Mouse (Mus musculus): ENCODE measurements around the gene Slc9a9. TPM values are rescaled to one million over a fixed set of nuclear protein-coding genes. Genes with fewer than 3 reads are reported as not detected.

The Slc9a9 gene
- polyA plus RNA-seq, 1 experiment from 2014 or later, result 4.4 TPM

- no peaks in the 10 kb centered on the region for H3K9me3 ChIP-seq (ENCODE audit: control insufficient read depth, low read length)
- ATAC-seq (ENCODE audit: low read depth), result peak; percentile 43; the same call in 1 of the 2 replicates
- H3K27ac ChIP-seq (ENCODE audit: low read length), result no peak overlapping the region
These were observed 479.6 kb downstream of the Slc9a9 start for GRCm38 (mm10) chr9:95149206-95149729.

DNA sequence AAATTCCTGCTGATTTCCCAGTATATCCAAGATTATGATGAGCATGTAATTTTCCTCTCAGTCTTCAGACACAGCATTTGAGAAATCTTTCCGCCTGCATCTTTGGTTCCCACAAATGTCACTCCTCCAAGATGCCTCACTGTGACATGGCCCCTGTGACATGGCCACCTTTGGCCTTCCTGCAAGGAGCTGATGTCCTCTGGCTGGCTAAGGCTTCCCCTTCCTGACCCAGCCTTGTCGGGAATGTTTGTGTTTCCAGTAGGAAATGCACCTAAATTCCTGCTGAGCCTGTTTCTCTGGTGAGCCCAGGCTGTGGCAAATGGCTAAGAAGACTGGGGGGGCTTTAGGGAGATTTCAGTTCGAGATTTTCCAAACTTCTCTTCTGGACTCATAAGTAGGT lies 480.4 kb downstream of the Slc9a9 start:
- Histone ChIP-seq H3K4me2 (ENCODE audit: low read depth, low read length) (no peak overlapping the region), H3K9me3 (ENCODE audit: control insufficient read depth, low read length) (no peaks in the 10 kb centered on the region), H3K36me3 (ENCODE audit: control insufficient read depth, insufficient read depth, low read length) (no peaks in the 10 kb centered on the region), H3K4me1 (replicated peaks; ENCODE audit: control insufficient read depth, insufficient read depth, low read length) (0 out of 2 replicates have a peak, but pooled peaks cover 3% of the 10 kb centered on the region), H3K27ac (ENCODE audit: low read length) (no peak overlapping the region), H3K9ac (ENCODE audit: low read length) (no peak overlapping the region), H3K4me3 (ENCODE audit: low read length) (no peak overlapping the region), H3K27me3 (ENCODE audit: control insufficient read depth, insufficient read depth, low read depth, low read length) (no peaks in the 10 kb centered on the region)
- no peak for ATAC-seq (ENCODE audit: low read depth)
- WGBS, result 31% methylated on average over 3 of the region's 3 CpGs

More at GRCm38 (mm10) chr9:95149206-95149729, 479.6 kb downstream of the Slc9a9 start:
- H3K9ac ChIP-seq (ENCODE audit: low read length), result no peak overlapping the region
- 76% methylated on average over 10 of the region's 10 CpGs for WGBS
- no peak overlapping the region for H3K4me3 ChIP-seq (ENCODE audit: low read length)
- 0 out of 2 replicates have a peak, but pooled peaks cover 3% of the 10 kb centered on the region for H3K4me1 ChIP-seq (replicated peaks; ENCODE audit: control insufficient read depth, insufficient read depth, low read length)
- H3K36me3 ChIP-seq (ENCODE audit: control insufficient read depth, insufficient read depth, low read length), result no peaks in the 10 kb centered on the region
- H3K27me3 ChIP-seq (ENCODE audit: control insufficient read depth, insufficient read depth, low read depth, low read length), result no peaks in the 10 kb centered on the region
- H3K4me2 ChIP-seq (ENCODE audit: low read depth, low read length), result no peak overlapping the region

GRCm38 (mm10) chr9:95150597-95150996 lies 480.9 kb downstream of the Slc9a9 start:
- H3K27ac ChIP-seq (ENCODE audit: low read length), result no peak overlapping the region
- 51% methylated on average over 3 of the region's 3 CpGs for WGBS
- H3K9ac ChIP-seq (ENCODE audit: low read length), result no peak overlapping the region
- no peak for ATAC-seq (ENCODE audit: low read depth)
- H3K4me2 ChIP-seq (ENCODE audit: low read depth, low read length), result no peak overlapping the region
- no peaks in the 10 kb centered on the region for H3K27me3 ChIP-seq (ENCODE audit: control insufficient read depth, insufficient read depth, low read depth, low read length)
- H3K9me3 ChIP-seq (ENCODE audit: control insufficient read depth, low read length), result no peaks in the 10 kb centered on the region
- no peaks in the 10 kb centered on the region for H3K36me3 ChIP-seq (ENCODE audit: control insufficient read depth, insufficient read depth, low read length)
- H3K4me3 ChIP-seq (ENCODE audit: low read length), result no peak overlapping the region
- 0 out of 2 replicates have a peak, but pooled peaks cover 3% of the 10 kb centered on the region for H3K4me1 ChIP-seq (replicated peaks; ENCODE audit: control insufficient read depth, insufficient read depth, low read length)

GRCm38 (mm10) chr9:95150998-95151397 lies 481.3 kb downstream of the Slc9a9 start:
- no peak overlapping the region for H3K4me2 ChIP-seq (ENCODE audit: low read depth, low read length)
- no peaks in the 10 kb centered on the region for H3K27me3 ChIP-seq (ENCODE audit: control insufficient read depth, insufficient read depth, low read depth, low read length)
- no peak overlapping the region for H3K27ac ChIP-seq (ENCODE audit: low read length)
- 72% methylated on average over 4 of the region's 4 CpGs for WGBS
- no peaks in the 10 kb centered on the region for H3K36me3 ChIP-seq (ENCODE audit: control insufficient read depth, insufficient read depth, low read length)
- H3K9ac ChIP-seq (ENCODE audit: low read length), result no peak overlapping the region
- H3K4me1 ChIP-seq (replicated peaks; ENCODE audit: control insufficient read depth, insufficient read depth, low read length), result 0 out of 2 replicates have a peak, but pooled peaks cover 3% of the 10 kb centered on the region
- H3K4me3 ChIP-seq (ENCODE audit: low read length), result no peak overlapping the region
- no peaks in the 10 kb centered on the region for H3K9me3 ChIP-seq (ENCODE audit: control insufficient read depth, low read length)
- no peak for ATAC-seq (ENCODE audit: low read depth)

GRCm38 (mm10) chr9:95151746-95152145 lies 482.0 kb downstream of the Slc9a9 start:
- Histone ChIP-seq H3K4me1 (replicated peaks; ENCODE audit: control insufficient read depth, insufficient read depth, low read length) (0 out of 2 replicates have a peak, but pooled peaks cover 3% of the 10 kb centered on the region), H3K9ac (ENCODE audit: low read length) (no peak overlapping the region), H3K36me3 (ENCODE audit: control insufficient read depth, insufficient read depth, low read length) (no peaks in the 10 kb centered on the region), H3K9me3 (ENCODE audit: control insufficient read depth, low read length) (no peaks in the 10 kb centered on the region), H3K4me3 (ENCODE audit: low read length) (no peak overlapping the region), H3K27me3 (ENCODE audit: control insufficient read depth, insufficient read depth, low read depth, low read length) (no peaks in the 10 kb centered on the region), H3K4me2 (ENCODE audit: low read depth, low read length) (no peak overlapping the region), H3K27ac (ENCODE audit: low read length) (no peak overlapping the region)
- 72% methylated on average over 4 of the region's 4 CpGs for WGBS
- ATAC-seq (ENCODE audit: low read depth), result no peak

- Histone ChIP-seq H3K4me1 (replicated peaks; ENCODE audit: control insufficient read depth, insufficient read depth, low read length) (peaks cover 7% of the 10 kb centered on the region; the same call in 1 of the 2 replicates), H3K9me3 (ENCODE audit: control insufficient read depth, low read length) (no peaks in the 10 kb centered on the region), H3K9ac (ENCODE audit: low read length) (no peak overlapping the region), H3K27me3 (ENCODE audit: control insufficient read depth, insufficient read depth, low read depth, low read length) (no peaks in the 10 kb centered on the region), H3K27ac (ENCODE audit: low read length) (no peak overlapping the region), H3K4me3 (ENCODE audit: low read length) (no peak overlapping the region), H3K36me3 (ENCODE audit: control insufficient read depth, insufficient read depth, low read length) (no peaks in the 10 kb centered on the region), H3K4me2 (ENCODE audit: low read depth, low read length) (no peak overlapping the region)
- WGBS, result 63% methylated on average over 6 of the region's 6 CpGs
- ATAC-seq (ENCODE audit: low read depth), result no peak
These were observed 484.3 kb downstream of the Slc9a9 start for GRCm38 (mm10) chr9:95153966-95154365.

GRCm38 (mm10) chr9:95157948-95158347 lies 488.2 kb downstream of the Slc9a9 start:
- Histone ChIP-seq H3K4me1 (replicated peaks; ENCODE audit: control insufficient read depth, insufficient read depth, low read length) (peaks cover 4% of the 10 kb centered on the region; the same call in 1 of the 2 replicates), H3K4me2 (ENCODE audit: low read depth, low read length) (no peak overlapping the region), H3K27me3 (ENCODE audit: control insufficient read depth, insufficient read depth, low read depth, low read length) (no peaks in the 10 kb centered on the region), H3K9me3 (ENCODE audit: control insufficient read depth, low read length) (no peaks in the 10 kb centered on the region), H3K36me3 (ENCODE audit: control insufficient read depth, insufficient read depth, low read length) (no peaks in the 10 kb centered on the region), H3K27ac (ENCODE audit: low read length) (no peak overlapping the region), H3K4me3 (ENCODE audit: low read length) (no peak overlapping the region), H3K9ac (ENCODE audit: low read length) (no peak overlapping the region)
- 26% methylated on average over 4 of the region's 4 CpGs for WGBS
- ATAC-seq (ENCODE audit: low read depth), result no peak

DNA sequence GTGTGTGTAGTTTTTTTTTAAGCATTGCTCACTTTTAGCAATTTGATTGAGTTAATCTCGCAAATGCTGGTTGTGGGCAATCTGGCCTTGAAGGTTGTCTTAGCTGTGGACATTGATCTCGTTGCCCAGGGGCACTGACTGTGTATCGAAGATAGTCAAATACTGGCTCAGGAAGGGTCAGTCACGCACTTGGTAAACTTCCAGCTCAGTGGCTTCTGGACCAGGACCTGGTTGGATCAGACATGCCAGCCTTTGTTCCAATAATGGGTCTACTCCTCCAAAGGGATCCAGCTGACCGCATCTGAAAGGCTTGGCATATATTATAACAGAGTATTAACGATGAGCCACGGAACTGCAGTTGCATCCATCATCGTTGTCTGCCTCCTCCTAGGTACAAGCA lies 489.2 kb downstream of the Slc9a9 start:
- Histone ChIP-seq H3K36me3 (ENCODE audit: control insufficient read depth, insufficient read depth, low read length) (no peaks in the 10 kb centered on the region), H3K4me1 (replicated peaks; ENCODE audit: control insufficient read depth, insufficient read depth, low read length) (peaks cover 4% of the 10 kb centered on the region; the same call in 1 of the 2 replicates), H3K9ac (ENCODE audit: low read length) (no peak overlapping the region), H3K4me2 (ENCODE audit: low read depth, low read length) (no peak overlapping the region), H3K9me3 (ENCODE audit: control insufficient read depth, low read length) (no peaks in the 10 kb centered on the region), H3K4me3 (ENCODE audit: low read length) (no peak overlapping the region), H3K27me3 (ENCODE audit: control insufficient read depth, insufficient read depth, low read depth, low read length) (no peaks in the 10 kb centered on the region), H3K27ac (ENCODE audit: low read length) (no peak overlapping the region)
- no peak for ATAC-seq (ENCODE audit: low read depth)
- 88% methylated on average over 8 of the region's 8 CpGs for WGBS

- Histone ChIP-seq H3K27me3 (ENCODE audit: control insufficient read depth, insufficient read depth, low read depth, low read length) (no peaks in the 10 kb centered on the region), H3K36me3 (ENCODE audit: control insufficient read depth, insufficient read depth, low read length) (no peaks in the 10 kb centered on the region), H3K4me3 (ENCODE audit: low read length) (no peak overlapping the region), H3K27ac (ENCODE audit: low read length) (no peak overlapping the region), H3K9ac (ENCODE audit: low read length) (no peak overlapping the region), H3K4me2 (ENCODE audit: low read depth, low read length) (no peak overlapping the region), H3K4me1 (replicated peaks; ENCODE audit: control insufficient read depth, insufficient read depth, low read length) (peaks cover 4% of the 10 kb centered on the region; the same call in 1 of the 2 replicates), H3K9me3 (ENCODE audit: control insufficient read depth, low read length) (no peaks in the 10 kb centered on the region)
- no peak for ATAC-seq (ENCODE audit: low read depth)
- WGBS, result 90% methylated on average over 7 of the region's 7 CpGs
These were observed 491.0 kb downstream of the Slc9a9 start for GRCm38 (mm10) chr9:95160575-95161300.

All from lung, embryonic 16.5 days (tissue).